Mouse (Mus musculus): Measurements from ENCODE around the gene Lrch1. TPM values are rescaled to one million over a fixed set of nuclear protein-coding genes. Genes with fewer than 3 reads are reported as not detected.

The Lrch1 gene
- polyA plus RNA-seq, 1 experiment from 2014 or later, result 4.3 TPM

DNA sequence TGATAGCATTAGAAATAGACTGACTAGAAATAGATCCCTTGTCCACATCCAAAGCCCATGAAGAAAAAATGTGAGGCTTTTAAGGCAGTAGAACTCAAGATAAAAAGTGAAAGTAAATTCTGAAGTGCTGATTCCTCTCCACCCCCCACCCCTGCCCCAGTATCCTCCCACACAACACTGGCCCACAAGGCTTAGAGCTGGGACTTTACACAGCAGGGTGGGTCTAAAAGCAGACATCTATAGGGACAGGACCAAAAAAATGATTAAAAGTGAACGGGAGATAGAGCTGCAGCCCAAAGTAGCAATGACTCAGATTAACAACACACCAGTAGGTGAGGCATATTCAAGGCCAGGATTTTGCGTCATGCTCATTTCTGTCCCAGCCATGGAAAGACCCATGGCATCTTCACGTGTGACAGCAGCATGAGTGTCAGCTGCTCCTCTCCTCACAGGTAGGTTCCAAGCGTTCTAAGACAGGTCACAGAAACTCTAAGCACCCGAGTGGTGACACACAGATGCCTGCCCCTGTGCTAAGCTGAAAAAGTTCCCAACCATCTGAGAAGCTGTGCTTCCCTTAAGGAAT is 29.1 kb downstream of the Lrch1 start:
- Histone ChIP-seq H3K27me3 (no peaks in the 10 kb centered on the region), H3K4me2 (no peak overlapping the region), H3K9ac (no peak overlapping the region), H3K4me1 (replicated peaks) (peaks cover 36% of the 10 kb centered on the region), H3K4me3 (replicated peaks) (no peak overlapping the region), H3K9me3 (replicated peaks) (no peaks in the 10 kb centered on the region), H3K27ac (no peak overlapping the region), H3K36me3 (no peaks in the 10 kb centered on the region)
- DNase-seq (no peak), ATAC-seq (ENCODE audit: low read depth) (no peak)
- WGBS (ENCODE audit: insufficient replicate concordance), result 67% methylated on average over 5 of the region's 5 CpGs

DNA sequence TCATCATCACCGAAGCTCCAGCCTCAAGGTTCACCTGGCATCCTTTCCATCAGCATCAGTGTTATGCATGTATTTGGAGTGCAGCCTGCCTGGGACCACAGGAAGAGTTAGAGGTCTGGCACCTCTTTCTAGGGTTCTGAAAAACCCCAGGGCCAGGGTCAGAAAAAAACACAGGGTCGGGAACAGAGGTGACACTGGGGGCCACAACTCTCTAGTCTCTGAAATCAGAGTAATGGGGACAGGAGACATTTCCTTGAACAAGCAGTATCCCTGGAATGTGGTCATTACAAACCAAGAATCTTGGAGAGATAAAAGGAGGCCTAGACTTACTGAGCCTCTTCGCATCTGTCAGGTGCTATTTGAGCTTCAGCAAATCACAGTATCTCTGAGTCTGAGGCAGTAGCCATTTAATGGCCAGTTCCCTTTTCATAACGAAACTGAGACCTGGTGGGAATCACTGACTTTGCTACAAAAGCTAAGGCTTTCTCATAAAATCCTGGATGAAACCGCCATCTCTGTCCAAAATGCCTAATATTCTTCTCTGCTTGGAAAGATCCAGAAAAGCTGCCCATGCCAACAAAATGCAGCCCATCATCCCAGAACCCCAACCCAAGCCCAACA is 30.1 kb downstream of the Lrch1 start:
- Histone ChIP-seq H3K9ac (no peak overlapping the region), H3K4me2 (no peak overlapping the region), H3K27ac (no peak overlapping the region), H3K4me1 (replicated peaks) (peaks cover 34% of the 10 kb centered on the region), H3K27me3 (no peaks in the 10 kb centered on the region), H3K4me3 (replicated peaks) (no peak overlapping the region), H3K36me3 (no peaks in the 10 kb centered on the region), H3K9me3 (replicated peaks) (no peaks in the 10 kb centered on the region)
- DNase-seq (no peak), ATAC-seq (ENCODE audit: low read depth) (no peak)
- WGBS (ENCODE audit: insufficient replicate concordance), result 70% methylated on average over 5 of the region's 5 CpGs

DNA sequence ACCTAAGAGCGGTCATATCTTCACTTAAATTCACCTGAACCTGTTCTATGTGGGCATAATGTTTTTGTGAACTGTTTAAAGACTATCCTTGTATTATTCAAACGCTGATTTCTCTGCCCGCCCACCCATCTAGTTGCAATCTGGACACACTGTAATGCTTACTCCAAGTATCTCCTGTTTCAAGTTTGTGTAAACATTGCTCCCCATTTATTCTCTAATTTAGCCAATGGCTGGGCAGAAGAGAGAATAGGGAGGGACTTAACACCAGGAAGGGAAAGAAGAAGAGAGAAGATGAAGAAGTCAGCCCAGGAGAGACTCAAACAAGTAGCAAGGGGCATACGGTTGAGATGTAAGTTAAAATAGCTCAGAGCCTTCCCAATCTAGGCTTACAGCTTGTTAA is 31.0 kb downstream of the Lrch1 start:
- Histone ChIP-seq H3K36me3 (no peaks in the 10 kb centered on the region), H3K9ac (no peak overlapping the region), H3K4me1 (replicated peaks) (peaks cover 25% of the 10 kb centered on the region), H3K9me3 (replicated peaks) (no peaks in the 10 kb centered on the region), H3K4me3 (replicated peaks) (no peak overlapping the region), H3K27ac (no peak overlapping the region), H3K4me2 (no peak overlapping the region), H3K27me3 (no peaks in the 10 kb centered on the region)
- no peak for ATAC-seq (ENCODE audit: low read depth)
- DNase-seq, result no peak
- WGBS (ENCODE audit: insufficient replicate concordance), result 64% methylated on average over 4 of the region's 4 CpGs

DNA sequence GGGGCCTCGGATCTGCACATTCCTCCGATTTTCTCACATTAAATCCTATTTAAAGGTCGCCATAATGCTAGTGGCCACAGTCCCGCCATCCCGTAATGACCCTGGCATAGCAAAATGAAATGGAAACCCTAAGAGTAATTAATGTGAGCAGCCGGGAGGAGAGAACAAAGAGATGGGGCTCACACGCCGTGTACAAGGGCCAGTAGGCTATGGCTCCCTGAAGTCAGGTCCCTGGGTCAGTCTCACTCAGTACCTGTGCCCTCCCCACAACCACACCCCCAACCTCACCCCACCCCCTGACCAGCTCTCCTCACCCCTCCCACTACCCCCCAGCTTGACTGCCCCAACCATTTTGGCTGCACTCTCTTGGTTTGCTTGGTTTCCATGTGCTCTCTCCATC is 31.6 kb downstream of the Lrch1 start:
- Histone ChIP-seq H3K4me2 (no peak overlapping the region), H3K4me3 (replicated peaks) (no peak overlapping the region), H3K27me3 (no peaks in the 10 kb centered on the region), H3K27ac (no peak overlapping the region), H3K9me3 (replicated peaks) (no peaks in the 10 kb centered on the region), H3K36me3 (no peaks in the 10 kb centered on the region), H3K4me1 (replicated peaks) (peaks cover 21% of the 10 kb centered on the region), H3K9ac (no peak overlapping the region)
- no peak for DNase-seq
- no peak for ATAC-seq (ENCODE audit: low read depth)
- 79% methylated on average over 8 of the region's 8 CpGs for WGBS (ENCODE audit: insufficient replicate concordance)

DNA sequence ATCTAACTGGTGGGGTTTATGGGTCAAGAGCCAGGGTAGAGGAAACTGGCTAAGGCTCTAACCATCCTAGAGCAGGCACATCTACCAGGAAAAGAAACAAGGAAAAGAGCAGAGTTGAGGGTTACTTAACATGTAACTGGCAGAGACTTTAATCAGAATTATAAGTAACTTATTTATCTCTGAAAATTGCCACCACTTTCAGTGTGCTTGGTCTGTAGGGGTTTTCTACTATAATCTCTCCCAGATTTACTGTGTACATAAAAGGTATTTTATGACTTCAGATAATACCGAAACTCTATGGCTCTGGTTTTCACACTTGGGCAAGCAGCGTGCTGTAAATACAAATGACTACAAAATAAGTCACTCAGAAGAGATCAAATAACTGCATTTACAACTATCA is 32.0 kb downstream of the Lrch1 start:
- DNase-seq, result no peak
- H3K4me1 ChIP-seq (replicated peaks), result peaks cover 21% of the 10 kb centered on the region
- ATAC-seq (ENCODE audit: low read depth), result no peak
- no peaks in the 10 kb centered on the region for H3K9me3 ChIP-seq (replicated peaks)
- no peaks in the 10 kb centered on the region for H3K36me3 ChIP-seq
- no peak overlapping the region for H3K9ac ChIP-seq
- H3K4me2 ChIP-seq, result no peak overlapping the region
- WGBS (ENCODE audit: insufficient replicate concordance), result 85% methylated on average over 2 of the region's 2 CpGs
- no peak overlapping the region for H3K27ac ChIP-seq
- no peaks in the 10 kb centered on the region for H3K27me3 ChIP-seq
- no peak overlapping the region for H3K4me3 ChIP-seq (replicated peaks)

DNA sequence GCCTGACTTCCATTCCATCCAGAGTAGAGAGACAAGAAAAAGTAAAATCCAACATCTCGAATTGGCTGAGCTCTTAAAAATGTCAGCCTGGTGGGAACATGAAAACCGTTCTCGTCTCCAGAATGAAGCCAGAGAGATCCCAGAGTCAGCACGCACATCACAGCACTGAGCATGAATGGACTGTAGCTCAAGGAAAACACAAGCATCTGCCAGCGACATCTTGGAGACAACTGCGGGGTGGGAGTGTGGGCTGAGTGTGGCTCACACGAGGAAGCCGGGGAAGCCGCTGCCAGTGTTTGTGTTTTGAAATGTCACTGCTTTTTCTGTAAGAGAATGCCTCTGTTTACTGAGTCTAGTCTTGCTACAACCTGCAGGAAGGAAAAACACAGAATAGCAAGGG is 32.7 kb downstream of the Lrch1 start:
- Histone ChIP-seq H3K27ac (no peak overlapping the region), H3K9me3 (replicated peaks) (no peaks in the 10 kb centered on the region), H3K9ac (no peak overlapping the region), H3K4me1 (replicated peaks) (peaks cover 26% of the 10 kb centered on the region), H3K4me3 (replicated peaks) (no peak overlapping the region), H3K36me3 (no peaks in the 10 kb centered on the region), H3K27me3 (no peaks in the 10 kb centered on the region), H3K4me2 (no peak overlapping the region)
- no peak for ATAC-seq (ENCODE audit: low read depth)
- DNase-seq, result no peak
- 78% methylated on average over 9 of the region's 9 CpGs for WGBS (ENCODE audit: insufficient replicate concordance)

DNA sequence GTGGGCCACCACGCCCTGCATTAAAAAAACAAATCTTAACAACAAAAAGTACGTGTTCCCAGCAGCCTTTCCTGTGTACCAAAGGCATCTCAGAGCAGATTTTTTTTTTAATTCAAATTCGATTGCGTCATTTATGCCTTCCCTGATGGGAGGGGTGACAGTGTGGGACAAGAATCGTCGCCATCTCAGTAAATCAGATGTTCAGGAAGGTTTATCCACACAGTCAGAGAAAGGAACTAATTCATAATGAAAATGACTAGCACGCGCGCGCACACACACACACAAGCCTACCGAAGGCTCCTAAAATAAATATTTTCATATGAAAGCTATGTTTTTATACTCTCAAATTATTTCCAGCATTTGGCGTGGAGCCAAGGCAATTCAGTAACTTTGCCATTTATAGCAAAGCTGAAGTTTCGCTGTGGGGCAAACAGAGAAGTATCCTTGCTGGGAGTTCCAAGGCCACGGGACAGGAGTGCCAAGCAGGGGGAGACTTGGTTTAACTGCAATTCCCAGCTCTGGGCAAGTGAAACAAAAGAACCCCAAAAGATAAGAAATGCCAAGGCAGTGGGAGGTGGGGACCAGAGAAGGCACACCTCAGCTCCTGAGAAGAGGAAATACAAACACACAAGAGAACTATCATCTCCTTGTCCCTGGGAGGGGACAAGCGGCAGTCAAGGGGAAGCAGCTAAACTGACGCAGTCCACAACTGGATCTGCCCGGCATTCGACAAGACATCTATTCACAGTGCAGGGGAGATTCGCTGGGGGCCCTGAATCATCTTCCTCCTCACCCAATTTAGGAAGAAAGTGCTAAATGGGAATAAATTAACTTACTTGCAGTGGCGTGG is 34.1 kb downstream of the Lrch1 start:
- no peak overlapping the region for H3K27ac ChIP-seq
- ATAC-seq (ENCODE audit: low read depth), result no peak
- 77% methylated on average over 20 of the region's 20 CpGs for WGBS (ENCODE audit: insufficient replicate concordance)
- no peaks in the 10 kb centered on the region for H3K36me3 ChIP-seq
- no peak for DNase-seq
- no peaks in the 10 kb centered on the region for H3K27me3 ChIP-seq
- no peak overlapping the region for H3K9ac ChIP-seq
- H3K4me3 ChIP-seq (replicated peaks), result no peak overlapping the region
- no peaks in the 10 kb centered on the region for H3K9me3 ChIP-seq (replicated peaks)
- H3K4me2 ChIP-seq, result no peak overlapping the region
- peaks cover 24% of the 10 kb centered on the region for H3K4me1 ChIP-seq (replicated peaks)

DNA sequence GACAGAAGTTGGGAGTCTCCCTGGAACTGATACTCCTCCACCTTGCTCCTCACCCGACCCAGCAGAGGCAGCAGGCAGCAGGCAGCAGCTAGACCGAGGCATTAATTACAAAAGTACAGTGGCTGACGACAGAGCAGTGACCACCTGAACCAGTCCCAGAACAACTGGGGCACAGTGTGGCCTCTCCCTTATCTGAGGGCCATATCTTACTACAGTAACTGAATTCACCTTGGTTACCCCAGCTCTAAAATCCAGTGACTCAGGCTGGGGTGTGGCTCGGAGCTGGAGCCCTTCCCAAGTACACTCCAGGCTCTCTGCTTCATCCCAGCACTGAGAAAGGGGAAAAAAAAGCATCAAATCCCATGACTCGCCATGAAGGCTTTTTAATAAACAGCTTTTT is 37.3 kb downstream of the Lrch1 start:
- WGBS (ENCODE audit: insufficient replicate concordance), result 61% methylated on average over 5 of the region's 5 CpGs
- Histone ChIP-seq H3K4me2 (no peak overlapping the region), H3K27me3 (no peaks in the 10 kb centered on the region), H3K27ac (no peak overlapping the region), H3K36me3 (no peaks in the 10 kb centered on the region), H3K4me3 (replicated peaks) (no peak overlapping the region), H3K9me3 (replicated peaks) (no peaks in the 10 kb centered on the region), H3K9ac (no peak overlapping the region), H3K4me1 (replicated peaks) (peaks cover 28% of the 10 kb centered on the region)
- no peak for ATAC-seq (ENCODE audit: low read depth)
- DNase-seq, result no peak

DNA sequence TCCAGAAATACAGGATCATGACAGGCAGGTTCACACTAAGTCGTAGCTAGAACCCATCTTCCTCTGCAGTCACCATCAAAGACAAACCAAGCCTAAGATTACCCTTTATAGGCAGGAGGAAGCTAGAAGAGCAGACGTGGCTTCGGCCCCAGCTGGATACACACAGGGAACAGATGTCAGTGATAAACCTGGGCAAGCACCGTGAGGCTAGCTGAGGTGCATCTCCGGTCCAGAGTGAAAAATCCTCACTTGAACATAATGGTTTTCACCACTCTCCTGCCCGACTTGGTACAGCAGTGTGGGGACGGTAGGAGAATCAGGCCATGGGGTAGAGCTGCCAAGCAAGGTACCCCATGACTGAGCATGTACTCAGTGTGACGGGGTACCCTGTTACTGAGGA is 38.7 kb downstream of the Lrch1 start:
- no peak overlapping the region for H3K27ac ChIP-seq
- no peak overlapping the region for H3K4me3 ChIP-seq (replicated peaks)
- no peak overlapping the region for H3K9ac ChIP-seq
- no peak overlapping the region for H3K4me2 ChIP-seq
- peaks cover 28% of the 10 kb centered on the region for H3K4me1 ChIP-seq (replicated peaks)
- 53% methylated on average over 8 of the region's 8 CpGs for WGBS (ENCODE audit: insufficient replicate concordance)
- ATAC-seq (ENCODE audit: low read depth), result no peak
- H3K27me3 ChIP-seq, result no peaks in the 10 kb centered on the region
- no peak for DNase-seq
- no peaks in the 10 kb centered on the region for H3K9me3 ChIP-seq (replicated peaks)
- no peaks in the 10 kb centered on the region for H3K36me3 ChIP-seq

DNA sequence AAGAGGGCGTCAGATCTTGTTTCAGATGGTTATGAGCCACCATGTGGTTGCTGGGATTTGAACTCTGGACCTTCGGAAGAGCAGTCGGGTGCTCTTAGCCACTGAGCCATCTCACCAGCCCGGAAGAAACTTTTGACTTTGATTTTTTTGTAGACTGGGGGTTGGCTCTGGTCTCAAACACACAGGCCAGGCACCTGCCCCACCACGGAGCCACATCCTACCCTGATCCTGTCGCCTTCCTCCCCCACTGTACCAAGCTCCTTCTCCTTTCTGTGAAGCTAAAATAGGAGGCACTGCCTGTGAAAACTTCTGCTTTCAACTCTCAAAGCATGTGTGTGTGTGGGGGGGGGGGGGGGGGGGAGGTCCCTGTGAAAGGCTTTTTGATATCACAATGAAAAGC is 39.4 kb downstream of the Lrch1 start:
- DNase-seq (no peak), ATAC-seq (ENCODE audit: low read depth) (no peak)
- no peak overlapping the region for H3K9ac ChIP-seq
- no peaks in the 10 kb centered on the region for H3K36me3 ChIP-seq
- H3K4me2 ChIP-seq, result no peak overlapping the region
- H3K4me3 ChIP-seq (replicated peaks), result no peak overlapping the region
- no peaks in the 10 kb centered on the region for H3K27me3 ChIP-seq
- H3K9me3 ChIP-seq (replicated peaks), result no peaks in the 10 kb centered on the region
- WGBS (ENCODE audit: insufficient replicate concordance), result 59% methylated on average over 6 of the region's 6 CpGs
- no peak overlapping the region for H3K27ac ChIP-seq
- peaks cover 32% of the 10 kb centered on the region for H3K4me1 ChIP-seq (replicated peaks)

DNA sequence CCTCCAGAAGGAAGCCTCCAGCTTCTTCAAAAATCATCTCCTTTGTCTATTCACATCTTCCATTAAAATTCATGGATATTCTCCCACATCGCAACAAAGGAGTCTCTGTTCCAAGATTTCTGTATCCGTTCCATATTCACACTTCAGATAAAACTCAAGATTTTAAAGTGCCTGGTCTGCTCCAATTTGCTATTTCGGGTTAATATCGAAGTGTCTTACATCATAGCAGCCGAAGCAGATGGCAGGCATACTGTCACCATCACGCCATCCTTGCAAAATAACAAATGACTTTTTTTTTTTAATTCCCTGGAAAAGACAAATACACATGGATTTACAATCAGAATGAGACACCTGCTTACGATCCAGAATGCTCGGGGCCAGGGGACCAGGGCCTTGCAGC is 40.0 kb downstream of the Lrch1 start:
- Histone ChIP-seq H3K4me2 (no peak overlapping the region), H3K4me3 (replicated peaks) (no peak overlapping the region), H3K4me1 (replicated peaks) (peaks cover 37% of the 10 kb centered on the region), H3K27me3 (no peaks in the 10 kb centered on the region), H3K36me3 (no peaks in the 10 kb centered on the region), H3K9ac (no peak overlapping the region), H3K9me3 (replicated peaks) (no peaks in the 10 kb centered on the region), H3K27ac (no peak overlapping the region)
- ATAC-seq (ENCODE audit: low read depth) (no peak), DNase-seq (no peak)
- 85% methylated on average over 8 of the region's 8 CpGs for WGBS (ENCODE audit: insufficient replicate concordance)

DNA sequence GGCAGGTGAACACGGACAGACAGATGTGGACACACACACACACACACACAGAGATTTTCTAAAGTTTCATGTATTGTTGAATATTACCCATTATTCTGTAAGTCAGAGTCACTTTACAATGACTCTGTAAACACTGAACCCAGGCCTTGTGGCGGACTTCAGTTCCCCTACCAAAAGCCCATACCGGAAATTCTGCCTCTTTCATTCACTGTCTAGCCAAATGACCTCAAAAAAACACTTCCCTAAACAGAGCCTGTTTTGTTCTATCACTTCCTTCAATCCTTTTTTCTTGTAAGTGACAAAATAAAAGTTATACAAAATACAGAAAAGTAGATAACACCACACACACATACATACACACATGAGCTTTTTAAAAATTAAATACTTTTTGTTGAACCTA is 41.7 kb downstream of the Lrch1 start:
- no peaks in the 10 kb centered on the region for H3K36me3 ChIP-seq
- DNase-seq, result no peak
- H3K9ac ChIP-seq, result no peak overlapping the region
- peaks cover 49% of the 10 kb centered on the region for H3K4me1 ChIP-seq (replicated peaks)
- 58% methylated on average over 3 of the region's 3 CpGs for WGBS (ENCODE audit: insufficient replicate concordance)
- H3K4me2 ChIP-seq, result no peak overlapping the region
- H3K27me3 ChIP-seq, result no peaks in the 10 kb centered on the region
- ATAC-seq (ENCODE audit: low read depth), result no peak
- H3K27ac ChIP-seq, result no peak overlapping the region
- no peak overlapping the region for H3K4me3 ChIP-seq (replicated peaks)
- H3K9me3 ChIP-seq (replicated peaks), result no peaks in the 10 kb centered on the region

Measured in liver, embryonic 13.5 days (tissue).